ENCODE assay signal across 16 mouse cellular contexts in the genomic region with DNA sequence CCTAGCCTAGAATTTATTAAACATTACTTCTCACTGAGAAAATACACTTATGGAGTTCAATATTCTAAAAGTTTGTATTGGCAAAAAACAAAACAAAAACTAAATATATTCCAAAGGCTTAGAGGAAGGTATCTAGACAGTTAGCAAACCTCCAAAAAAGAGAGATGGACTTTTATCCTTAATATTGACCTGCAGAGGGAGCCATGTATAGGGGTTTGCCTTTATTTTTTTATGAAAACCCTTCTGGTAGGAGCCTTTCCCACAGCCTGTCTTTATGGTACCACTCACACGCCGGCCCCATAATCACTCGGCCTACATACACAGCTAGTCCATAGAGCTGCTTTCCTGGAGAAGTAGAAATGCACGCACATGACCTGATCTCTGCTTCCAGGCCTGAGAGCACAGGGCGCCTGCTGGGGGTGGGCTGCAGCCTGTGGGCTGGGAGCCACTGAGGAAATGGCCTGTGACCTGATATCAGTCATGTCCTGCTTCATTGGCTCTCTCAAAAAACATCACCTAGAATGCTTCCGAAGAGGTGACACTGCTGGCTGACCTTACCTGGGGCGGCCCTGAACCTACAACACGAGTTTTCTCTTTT.
DNase-seq lines count a peak whose midpoint lies in the region; ATAC-seq and TF ChIP-seq lines count a peak whose summit lies in the region.
"Had no signal": no experiment of that assay in that cellular context is flagged by ENCODE, and none has a peak within 500 bp of the region (broad histone marks: within the 10 kb centered on the region; RNA-seq: fewer than 3 reads in every experiment).

No protein-coding gene starts in this region.

- H3K27me3 ChIP-seq in hindbrain, embryonic 10.5 days (ENCODE audit: insufficient read depth, poor library complexity, severe bottlenecking): no peaks in the 10 kb centered on the region
- H3K27me3 ChIP-seq in hindbrain, embryonic 16.5 days (replicated peaks; ENCODE audit: control insufficient read depth, insufficient read depth, low read length): no peaks in the 10 kb centered on the region
- H3K27me3 ChIP-seq in liver, embryonic 14.5 days (ENCODE audit: control insufficient read depth, insufficient read depth, low read length): no peaks in the 10 kb centered on the region
- H3K27me3 ChIP-seq in liver, embryonic 11.5 days (replicated peaks; ENCODE audit: control insufficient read depth, insufficient read depth, low read length): no peaks in the 10 kb centered on the region
- H3K27me3 ChIP-seq: forebrain, embryonic 12.5 days; heart, embryonic 13.5 days; hindbrain, embryonic 13.5 days; midbrain, embryonic 15.5 days had no signal

- peaks cover 12% of the 10 kb centered on the region for H3K36me3 ChIP-seq in hindbrain, embryonic 10.5 days
- H3K36me3 ChIP-seq in hindbrain, embryonic 16.5 days (ENCODE audit: control insufficient read depth, insufficient read depth, low read length): peaks cover 6% of the 10 kb centered on the region; the same call in 1 of the 2 replicates
- no peaks in the 10 kb centered on the region for H3K36me3 ChIP-seq in liver, embryonic 14.5 days (replicated peaks; ENCODE audit: control insufficient read depth, insufficient read depth, low read depth)
- H3K36me3 ChIP-seq in liver, embryonic 11.5 days (ENCODE audit: control insufficient read depth, insufficient read depth, low read length): no peaks in the 10 kb centered on the region
- H3K36me3 ChIP-seq: midbrain, embryonic 15.5 days had no signal

- no peak overlapping the region for H3K4me3 ChIP-seq in hindbrain, embryonic 10.5 days
- no peak overlapping the region for H3K4me3 ChIP-seq in hindbrain, embryonic 16.5 days (ENCODE audit: low read length)
- no peak overlapping the region for H3K4me3 ChIP-seq in liver, embryonic 14.5 days (ENCODE audit: insufficient read depth in 1 of 2, low read depth in 2 of 2, low read length in 2 of 2)
- no peak overlapping the region for H3K4me3 ChIP-seq in liver, embryonic 11.5 days (ENCODE audit: low read depth, low read length)
- H3K4me3 ChIP-seq: forebrain, embryonic 12.5 days; heart, embryonic 13.5 days; hindbrain, embryonic 13.5 days; midbrain, embryonic 15.5 days had no signal

- DNase-seq in hindbrain, embryonic 10.5 days (ENCODE audit: low spot score): no peak
- no peak for DNase-seq in liver, embryonic 14.5 days (ENCODE audit: low read depth in 3 of 3, low spot score in 3 of 3)
- DNase-seq in liver, embryonic 11.5 days (ENCODE audit: low spot score): no peak
- DNase-seq in NIH3T3 (ENCODE audit: low read depth): peak; percentile 33
- DNase-seq in thymus, postnatal 14 days: no peak
- DNase-seq: cerebellum, postnatal 25 days; gastrocnemius, postnatal 36 days; layer of hippocampus, postnatal 36 days; left cerebral cortex, postnatal 4 days had no signal

- H3K4me1 ChIP-seq in hindbrain, embryonic 10.5 days (replicated peaks): no peaks in the 10 kb centered on the region
- H3K4me1 ChIP-seq in hindbrain, embryonic 16.5 days (ENCODE audit: control insufficient read depth, insufficient read depth, low read depth, low read length): no peaks in the 10 kb centered on the region
- no peaks in the 10 kb centered on the region for H3K4me1 ChIP-seq in liver, embryonic 14.5 days (replicated peaks; ENCODE audit: control insufficient read depth in 2 of 2, insufficient read depth in 2 of 2, low read length in 1 of 2)
- H3K4me1 ChIP-seq in liver, embryonic 11.5 days (replicated peaks; ENCODE audit: control insufficient read depth, insufficient read depth, low read length): no peaks in the 10 kb centered on the region
- H3K4me1 ChIP-seq: forebrain, embryonic 12.5 days; hindbrain, embryonic 13.5 days; midbrain, embryonic 15.5 days had no signal

- 0 out of 2 replicates have a peak overlapping the region, but pooled peaks have one; percentile 24 for H3K27ac ChIP-seq in hindbrain, embryonic 10.5 days
- no peak overlapping the region for H3K27ac ChIP-seq in hindbrain, embryonic 16.5 days (ENCODE audit: low read depth, low read length)
- H3K27ac ChIP-seq in liver, embryonic 14.5 days: no peak overlapping the region
- no peak overlapping the region for H3K27ac ChIP-seq in liver, embryonic 11.5 days (ENCODE audit: low read depth, low read length)
- H3K27ac ChIP-seq: forebrain, embryonic 12.5 days; heart, embryonic 13.5 days; hindbrain, embryonic 13.5 days; midbrain, embryonic 15.5 days had no signal

- H3K4me2 ChIP-seq in hindbrain, embryonic 16.5 days (ENCODE audit: low read length): no peak overlapping the region
- no peak overlapping the region for H3K4me2 ChIP-seq in liver, embryonic 14.5 days (ENCODE audit: low read depth)
- no peak overlapping the region for H3K4me2 ChIP-seq in liver, embryonic 11.5 days
- H3K4me2 ChIP-seq: forebrain, embryonic 12.5 days; heart, embryonic 13.5 days; hindbrain, embryonic 13.5 days; midbrain, embryonic 15.5 days had no signal

- TF ChIP-seq CTCF in liver, embryonic 14.5 days (IDR thresholded peaks at IDR 0.05; ENCODE audit: low read depth): peak; percentile 16; the same call in 1 of the 2 replicates

- no peaks in the 10 kb centered on the region for H3K9me3 ChIP-seq in hindbrain, embryonic 10.5 days
- no peaks in the 10 kb centered on the region for H3K9me3 ChIP-seq in hindbrain, embryonic 16.5 days (ENCODE audit: control insufficient read depth, low read length)
- H3K9me3 ChIP-seq in liver, embryonic 14.5 days (ENCODE audit: control insufficient read depth, low read length): no peaks in the 10 kb centered on the region
- no peaks in the 10 kb centered on the region for H3K9me3 ChIP-seq in liver, embryonic 11.5 days (ENCODE audit: control insufficient read depth, low read length)
- H3K9me3 ChIP-seq: forebrain, embryonic 12.5 days; heart, embryonic 13.5 days; hindbrain, embryonic 13.5 days; midbrain, embryonic 15.5 days had no signal

- no peak for TF ChIP-seq EP300 in liver, embryonic 14.5 days (IDR thresholded peaks at IDR 0.05; ENCODE audit: low read depth)

- no peak overlapping the region for H3K9ac ChIP-seq in hindbrain, embryonic 16.5 days (ENCODE audit: low read depth, low read length)
- H3K9ac ChIP-seq in liver, embryonic 14.5 days (replicated peaks): no peak overlapping the region
- H3K9ac ChIP-seq in liver, embryonic 11.5 days (ENCODE audit: low read depth, low read length): no peak overlapping the region
- H3K9ac ChIP-seq: forebrain, embryonic 12.5 days; heart, embryonic 13.5 days; hindbrain, embryonic 13.5 days; midbrain, embryonic 15.5 days had no signal

- ATAC-seq in hindbrain, embryonic 16.5 days: no peak
- ATAC-seq in liver, embryonic 14.5 days (ENCODE audit: insufficient read depth): no peak
- ATAC-seq in liver, embryonic 11.5 days (replicated peaks; ENCODE audit: low FRiP score): no peak
- ATAC-seq in megakaryocyte-erythroid progenitor cell, adult 5-6 weeks (replicated peaks; ENCODE audit: low FRiP score, low TSS enrichment, poor library complexity, severe bottlenecking): 0 out of 2 replicates have a peak, but pooled peaks have one; percentile 21
- ATAC-seq: activated CD4-positive, CD25-positive, alpha-beta regulatory T cell, adult 4 months; midbrain, embryonic 15.5 days had no signal

- 76% methylated on average over 8 of the region's 8 CpGs for WGBS in hindbrain, embryonic 10.5 days
- WGBS in hindbrain, embryonic 16.5 days: 81% methylated on average over 8 of the region's 8 CpGs
- 66% methylated on average over 8 of the region's 8 CpGs for WGBS in liver, embryonic 14.5 days (ENCODE audit: insufficient replicate concordance)
- WGBS in liver, embryonic 11.5 days: 78% methylated on average over 8 of the region's 8 CpGs
